Comparison of ENCODE assay signal across 20 mouse cellular contexts in genomic region chr3:105737666-105738065, GRCm38 (mm10).
"Had no signal": no experiment of that assay in that cellular context is flagged by ENCODE, and none has a peak within 500 bp of the region (broad histone marks: within the 10 kb centered on the region; RNA-seq: fewer than 3 reads in every experiment).

No protein-coding gene starts in this region.

- DNase-seq: gastrocnemius, postnatal 14 days; gastrocnemius, postnatal 36 days; heart, adult 18-20 months; heart, postnatal 10 days; heart, postnatal 36 days; kidney, adult 11 months; kidney, postnatal 10 days; layer of hippocampus, adult 9-11 months; layer of hippocampus, postnatal 36 days; left cerebral cortex, postnatal 4 days had no signal

- H3K4me1 ChIP-seq: heart, embryonic 12.5 days; hindbrain, embryonic 13.5 days; hindbrain, embryonic 15.5 days; limb, embryonic 13.5 days; limb, embryonic 15.5 days; liver, embryonic 12.5 days; liver, embryonic 15.5 days had no signal

- H3K9ac ChIP-seq: heart, embryonic 12.5 days; hindbrain, embryonic 13.5 days; hindbrain, embryonic 15.5 days; limb, embryonic 13.5 days; limb, embryonic 15.5 days; liver, embryonic 12.5 days; liver, embryonic 15.5 days had no signal

- H3K27me3 ChIP-seq: heart, embryonic 12.5 days; hindbrain, embryonic 13.5 days; hindbrain, embryonic 15.5 days; limb, embryonic 13.5 days; limb, embryonic 15.5 days; liver, embryonic 12.5 days; liver, embryonic 15.5 days had no signal

- H3K9me3 ChIP-seq: heart, embryonic 10.5 days; heart, embryonic 12.5 days; hindbrain, embryonic 13.5 days; hindbrain, embryonic 15.5 days; limb, embryonic 13.5 days; limb, embryonic 15.5 days; liver, embryonic 12.5 days; liver, embryonic 15.5 days had no signal

- H3K27ac ChIP-seq: heart, embryonic 10.5 days; hindbrain, embryonic 13.5 days; hindbrain, embryonic 15.5 days; hindbrain, postnatal 0 days; limb, embryonic 13.5 days; limb, embryonic 15.5 days; liver, embryonic 12.5 days; liver, embryonic 15.5 days had no signal

- H3K4me3 ChIP-seq: heart, embryonic 10.5 days; heart, embryonic 12.5 days; hindbrain, embryonic 13.5 days; hindbrain, embryonic 15.5 days; limb, embryonic 13.5 days; limb, embryonic 15.5 days; liver, embryonic 12.5 days; liver, embryonic 15.5 days had no signal

- ATAC-seq: hindbrain, postnatal 0 days; intestine, embryonic 16.5 days; liver, embryonic 12.5 days had no signal

- H3K4me2 ChIP-seq: heart, embryonic 12.5 days; hindbrain, embryonic 13.5 days; hindbrain, embryonic 15.5 days; limb, embryonic 13.5 days; limb, embryonic 15.5 days; liver, embryonic 12.5 days; liver, embryonic 15.5 days had no signal
